Mouse (Mus musculus): ENCODE measurements around the gene Dmxl2. TPM values are rescaled to one million over a fixed set of nuclear protein-coding genes. Genes with fewer than 3 reads are reported as not detected.

Gene Dmxl2
- polyA plus RNA-seq, 1 experiment: 98.9 TPM

GRCm38 (mm10) chr9:54478117-54478516, 23.3 kb downstream of the Dmxl2 start:
- H3K27me3 ChIP-seq (ENCODE audit: control insufficient read depth, insufficient read depth, low read length): no peaks in the 10 kb centered on the region
- H3K4me3 ChIP-seq (replicated peaks; ENCODE audit: insufficient read depth, low read depth, low read length): no peak overlapping the region
- WGBS: 70% methylated on average over 3 of the region's 3 CpGs
- no peak for DNase-seq
- peaks cover 8% of the 10 kb centered on the region for H3K4me1 ChIP-seq (ENCODE audit: control insufficient read depth, insufficient read depth, low read length)
- TF ChIP-seq POLR2A (IDR thresholded peaks at IDR 0.05; ENCODE audit: borderline replicate concordance, insufficient read depth, low read length) (no peak), CTCF (IDR thresholded peaks at IDR 0.05; ENCODE audit: borderline replicate concordance, insufficient read depth, low read depth, low read length) (no peak)
- no peak overlapping the region for H3K27ac ChIP-seq (ENCODE audit: insufficient read depth, low read length)

GRCm38 (mm10) chr9:54474546-54474945, 26.9 kb downstream of the Dmxl2 start:
- no peak overlapping the region for H3K27ac ChIP-seq (ENCODE audit: insufficient read depth, low read length)
- DNase-seq: no peak
- 90% methylated on average over 5 of the region's 5 CpGs for WGBS
- TF ChIP-seq POLR2A (IDR thresholded peaks at IDR 0.05; ENCODE audit: borderline replicate concordance, insufficient read depth, low read length): no peak
- no peak for TF ChIP-seq CTCF (IDR thresholded peaks at IDR 0.05; ENCODE audit: borderline replicate concordance, insufficient read depth, low read depth, low read length)
- no peaks in the 10 kb centered on the region for H3K27me3 ChIP-seq (ENCODE audit: control insufficient read depth, insufficient read depth, low read length)
- H3K4me3 ChIP-seq (replicated peaks; ENCODE audit: insufficient read depth, low read depth, low read length): no peak overlapping the region
- H3K4me1 ChIP-seq (ENCODE audit: control insufficient read depth, insufficient read depth, low read length): no peaks in the 10 kb centered on the region

GRCm38 (mm10) chr9:54474031-54474430, 27.4 kb downstream of the Dmxl2 start:
- WGBS: 54% methylated on average over 4 of the region's 4 CpGs
- TF ChIP-seq CTCF (IDR thresholded peaks at IDR 0.05; ENCODE audit: borderline replicate concordance, insufficient read depth, low read depth, low read length) (no peak), POLR2A (IDR thresholded peaks at IDR 0.05; ENCODE audit: borderline replicate concordance, insufficient read depth, low read length) (no peak)
- no peak overlapping the region for H3K27ac ChIP-seq (ENCODE audit: insufficient read depth, low read length)
- DNase-seq: no peak
- H3K4me1 ChIP-seq (ENCODE audit: control insufficient read depth, insufficient read depth, low read length): no peaks in the 10 kb centered on the region
- H3K4me3 ChIP-seq (replicated peaks; ENCODE audit: insufficient read depth, low read depth, low read length): no peak overlapping the region
- no peaks in the 10 kb centered on the region for H3K27me3 ChIP-seq (ENCODE audit: control insufficient read depth, insufficient read depth, low read length)

GRCm38 (mm10) chr9:54472784-54473183, 28.6 kb downstream of the Dmxl2 start:
- H3K27me3 ChIP-seq (ENCODE audit: control insufficient read depth, insufficient read depth, low read length): no peaks in the 10 kb centered on the region
- WGBS: 57% methylated on average over 3 of the region's 3 CpGs
- no peak for DNase-seq
- no peak overlapping the region for H3K4me3 ChIP-seq (replicated peaks; ENCODE audit: insufficient read depth, low read depth, low read length)
- H3K4me1 ChIP-seq (ENCODE audit: control insufficient read depth, insufficient read depth, low read length): no peaks in the 10 kb centered on the region
- no peak overlapping the region for H3K27ac ChIP-seq (ENCODE audit: insufficient read depth, low read length)
- no peak for TF ChIP-seq CTCF (IDR thresholded peaks at IDR 0.05; ENCODE audit: borderline replicate concordance, insufficient read depth, low read depth, low read length)
- no peak for TF ChIP-seq POLR2A (IDR thresholded peaks at IDR 0.05; ENCODE audit: borderline replicate concordance, insufficient read depth, low read length)

GRCm38 (mm10) chr9:54469339-54469738, 32.1 kb downstream of the Dmxl2 start:
- TF ChIP-seq CTCF (IDR thresholded peaks at IDR 0.05; ENCODE audit: borderline replicate concordance, insufficient read depth, low read depth, low read length) (no peak), POLR2A (IDR thresholded peaks at IDR 0.05; ENCODE audit: borderline replicate concordance, insufficient read depth, low read length) (no peak)
- no peaks in the 10 kb centered on the region for H3K27me3 ChIP-seq (ENCODE audit: control insufficient read depth, insufficient read depth, low read length)
- no peak for DNase-seq
- no peaks in the 10 kb centered on the region for H3K4me1 ChIP-seq (ENCODE audit: control insufficient read depth, insufficient read depth, low read length)
- H3K4me3 ChIP-seq (replicated peaks; ENCODE audit: insufficient read depth, low read depth, low read length): no peak overlapping the region
- WGBS: 99% methylated on average over 2 of the region's 2 CpGs
- no peak overlapping the region for H3K27ac ChIP-seq (ENCODE audit: insufficient read depth, low read length)

GRCm38 (mm10) chr9:54467433-54467933, 33.9 kb downstream of the Dmxl2 start:
- no peaks in the 10 kb centered on the region for H3K4me1 ChIP-seq (ENCODE audit: control insufficient read depth, insufficient read depth, low read length)
- no peak overlapping the region for H3K4me3 ChIP-seq (replicated peaks; ENCODE audit: insufficient read depth, low read depth, low read length)
- H3K27ac ChIP-seq (ENCODE audit: insufficient read depth, low read length): no peak overlapping the region
- no peaks in the 10 kb centered on the region for H3K27me3 ChIP-seq (ENCODE audit: control insufficient read depth, insufficient read depth, low read length)
- TF ChIP-seq POLR2A (IDR thresholded peaks at IDR 0.05; ENCODE audit: borderline replicate concordance, insufficient read depth, low read length) (no peak), CTCF (IDR thresholded peaks at IDR 0.05; ENCODE audit: borderline replicate concordance, insufficient read depth, low read depth, low read length) (no peak)
- no peak for DNase-seq
- WGBS: 97% methylated on average over 1 of the region's 1 CpGs

- peak in 1 of 2 experiments; percentile 35 for DNase-seq
- TF ChIP-seq POLR2A (IDR thresholded peaks at IDR 0.05; ENCODE audit: borderline replicate concordance, insufficient read depth, low read length) (no peak), CTCF (IDR thresholded peaks at IDR 0.05; ENCODE audit: borderline replicate concordance, insufficient read depth, low read depth, low read length) (no peak)
- no peaks in the 10 kb centered on the region for H3K27me3 ChIP-seq (ENCODE audit: control insufficient read depth, insufficient read depth, low read length)
- H3K27ac ChIP-seq (ENCODE audit: insufficient read depth, low read length): no peak overlapping the region
- 12% methylated on average over 4 of the region's 4 CpGs for WGBS
- no peak overlapping the region for H3K4me3 ChIP-seq (replicated peaks; ENCODE audit: insufficient read depth, low read depth, low read length)
- H3K4me1 ChIP-seq (ENCODE audit: control insufficient read depth, insufficient read depth, low read length): no peaks in the 10 kb centered on the region
Measured at GRCm38 (mm10) chr9:54463483-54464054, 37.9 kb downstream of the Dmxl2 start.

- 38% methylated on average over 6 of the region's 6 CpGs for WGBS
- Histone ChIP-seq H3K27ac (ENCODE audit: insufficient read depth, low read length) (no peak overlapping the region), H3K27me3 (ENCODE audit: control insufficient read depth, insufficient read depth, low read length) (no peaks in the 10 kb centered on the region), H3K4me1 (ENCODE audit: control insufficient read depth, insufficient read depth, low read length) (0 out of 2 replicates have a peak, but pooled peaks cover 5% of the 10 kb centered on the region), H3K4me3 (replicated peaks; ENCODE audit: insufficient read depth, low read depth, low read length) (no peak overlapping the region)
- TF ChIP-seq POLR2A (IDR thresholded peaks at IDR 0.05; ENCODE audit: borderline replicate concordance, insufficient read depth, low read length): no peak
- TF ChIP-seq CTCF (IDR thresholded peaks at IDR 0.05; ENCODE audit: borderline replicate concordance, insufficient read depth, low read depth, low read length): no peak
- DNase-seq: no peak
Measured at GRCm38 (mm10) chr9:54439015-54439414, 62.4 kb downstream of the Dmxl2 start.

All from cerebellum, adult 2 months (tissue).